Comparison of ENCODE assay signal across 11 mouse cellular contexts in the genomic region with DNA sequence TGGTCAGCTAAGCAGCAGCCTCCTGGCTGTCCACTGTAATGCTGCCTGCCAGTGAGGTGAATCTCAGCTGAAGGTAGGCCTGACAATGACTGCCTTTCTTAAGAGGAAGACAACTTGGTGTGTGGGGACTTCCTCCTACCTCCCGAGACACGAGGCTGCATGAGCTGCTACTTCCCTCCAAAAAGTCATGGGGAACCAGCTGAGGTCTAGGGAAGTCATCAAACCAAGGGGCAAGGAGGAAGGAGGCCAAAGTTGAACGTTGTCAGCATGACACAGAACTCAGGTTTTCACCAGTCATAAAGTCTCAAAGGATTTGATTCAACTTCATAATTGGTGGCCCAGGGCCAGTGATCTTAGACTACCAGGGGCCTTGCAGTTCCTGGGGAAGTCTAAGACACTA. TPM values are rescaled to one million over a fixed set of nuclear protein-coding genes. Genes with fewer than 3 reads are reported as not detected.
A peak's percentile ranks its signal among the peaks of the same experiment; 100 is the strongest.
DNase-seq lines count a peak whose midpoint lies in the region; TF ChIP-seq lines count a peak whose summit lies in the region.
"Had no signal": no experiment of that assay in that cellular context is flagged by ENCODE, and none has a peak within 500 bp of the region (broad histone marks: within the 10 kb centered on the region; RNA-seq: fewer than 3 reads in every experiment).

No protein-coding gene starts in this region.

- H3K27ac ChIP-seq in layer of hippocampus, adult 2 months, result no peak overlapping the region
- H3K27ac ChIP-seq in CH12.LX (ENCODE audit: insufficient read depth, low read depth), result no peak overlapping the region
- no peak overlapping the region; the same call in 1 of the 2 replicates for H3K27ac ChIP-seq in kidney, adult 2 months (ENCODE audit: insufficient read depth, low read depth, low read length)
- H3K27ac ChIP-seq: kidney, embryonic 15.5 days; limb, embryonic 15.5 days; neural tube, embryonic 12.5 days had no signal

- DNase-seq in layer of hippocampus, adult 9-10 months (ENCODE audit: low spot score), result peak; percentile 18
- no peak for DNase-seq in layer of hippocampus, adult 2 months (ENCODE audit: low spot score in 2 of 2)
- DNase-seq in CH12.LX (ENCODE audit: extremely low read depth), result peak; percentile 36
- peak; percentile 40 for DNase-seq in adipocyte (ENCODE audit: low spot score)
- peak; percentile 48 to 72 for DNase-seq in monocyte, adult 2 months (ENCODE audit: low read depth in 1 of 2, low spot score in 2 of 2)
- DNase-seq in kidney, adult 2 months, result no peak
- DNase-seq in urinary bladder, postnatal 25 days (ENCODE audit: low spot score), result no peak
- DNase-seq: retina, postnatal 1 day had no signal

- TF ChIP-seq RAD21 in CH12.LX (IDR thresholded peaks at IDR 0.05; ENCODE audit: low read depth, low read length), result no peak

- peaks cover 5 to 41% of the 10 kb centered on the region in 2 experiments; a peak in 3 of 4 replicates for H3K4me1 ChIP-seq in CH12.LX (ENCODE audit: control insufficient read depth in 1 of 2, insufficient read depth in 2 of 2)
- peaks cover 39% of the 10 kb centered on the region for H3K4me1 ChIP-seq in kidney, adult 2 months (ENCODE audit: control insufficient read depth, insufficient read depth, low read length)
- H3K4me1 ChIP-seq: limb, embryonic 15.5 days; neural tube, embryonic 12.5 days had no signal

- no peak for TF ChIP-seq EP300 in CH12.LX (IDR thresholded peaks at IDR 0.05; ENCODE audit: low read length)

- dilution Hi-C loops in CH12.LX (cut with MboI; ENCODE audit: extremely low pct_ligation_motif_present, extremely low pct_unique_long_range_greater_than_20kb, low sequenced_read_pairs), result no loop called here

- no peak for TF ChIP-seq POLR2A in CH12.LX (IDR thresholded peaks at IDR 0.05; ENCODE audit: low read depth, low read length)
- no peak for TF ChIP-seq POLR2A in kidney, adult 2 months (IDR thresholded peaks at IDR 0.05; ENCODE audit: low read depth, low read length)

- TF ChIP-seq CTCF in layer of hippocampus, adult 2 months (conservative IDR thresholded peaks at IDR 0.05), result no peak
- TF ChIP-seq CTCF in CH12.LX (conservative IDR thresholded peaks at IDR 0.05 in 1 of 2, IDR thresholded peaks at IDR 0.05 in 1 of 2; ENCODE audit: low read depth in 2 of 2, low read length in 2 of 2), result no peak
- TF ChIP-seq CTCF in kidney, adult 2 months (conservative IDR thresholded peaks at IDR 0.05; ENCODE audit: insufficient read depth, insufficient read length, low read depth, low read length), result no peak

- 65% methylated on average over 3 of the region's 3 CpGs for WGBS in kidney, adult 2 months

- in situ Hi-C loops in CH12.LX (cut with MboI; ENCODE audit: low pct_ligation_motif_present, low pct_unique_long_range_greater_than_20kb, low sequenced_read_pairs), result no loop called here

- no peak overlapping the region for H3K4me2 ChIP-seq in CH12.LX (ENCODE audit: insufficient read depth, low read depth, poor library complexity, severe bottlenecking)
- H3K4me2 ChIP-seq: kidney, embryonic 15.5 days; limb, embryonic 15.5 days; neural tube, embryonic 12.5 days had no signal

- H3K4me3 ChIP-seq in layer of hippocampus, adult 2 months, result no peak overlapping the region
- H3K4me3 ChIP-seq in CH12.LX (replicated peaks in 1 of 3; ENCODE audit: low read depth in 2 of 3, low read length in 2 of 3, poor library complexity in 1 of 3), result no peak overlapping the region
- H3K4me3 ChIP-seq in kidney, adult 2 months (ENCODE audit: insufficient read depth, low read depth, low read length), result no peak overlapping the region
- H3K4me3 ChIP-seq: kidney, embryonic 15.5 days; limb, embryonic 15.5 days; neural tube, embryonic 12.5 days had no signal

- H3K36me3 ChIP-seq in CH12.LX (replicated peaks in 1 of 2; ENCODE audit: control insufficient read depth in 1 of 2, insufficient read depth in 1 of 2, low read length in 1 of 2), result peaks cover 0 to 58% of the 10 kb centered on the region in 2 experiments
- H3K36me3 ChIP-seq in kidney, adult 2 months (ENCODE audit: control insufficient read depth, insufficient read depth, low read length), result peaks cover under 1% of the 10 kb centered on the region; the same call in 1 of the 2 replicates
- H3K36me3 ChIP-seq: kidney, embryonic 15.5 days had no signal

- H3K9ac ChIP-seq in CH12.LX (ENCODE audit: insufficient read depth, low read depth), result no peak overlapping the region
- H3K9ac ChIP-seq: kidney, embryonic 15.5 days; limb, embryonic 15.5 days; neural tube, embryonic 12.5 days had no signal

- H3K9me3 ChIP-seq in CH12.LX (replicated peaks; ENCODE audit: low read length), result no peaks in the 10 kb centered on the region
- H3K9me3 ChIP-seq: kidney, embryonic 15.5 days; limb, embryonic 15.5 days; neural tube, embryonic 12.5 days had no signal

- no peaks in the 10 kb centered on the region for H3K79me2 ChIP-seq in CH12.LX (replicated peaks; ENCODE audit: control insufficient read depth, extremely low read depth, insufficient read depth, poor library complexity, severe bottlenecking)

- no peaks in the 10 kb centered on the region for H3K27me3 ChIP-seq in CH12.LX (replicated peaks)
- H3K27me3 ChIP-seq in kidney, adult 2 months (replicated peaks; ENCODE audit: control insufficient read depth, insufficient read depth, low read length), result no peaks in the 10 kb centered on the region
- H3K27me3 ChIP-seq: kidney, embryonic 15.5 days; limb, embryonic 15.5 days; neural tube, embryonic 12.5 days had no signal

TF ChIP-seq in CH12.LX, 34 proteins besides CTCF, POLR2A, EP300 and RAD21:
- TF ChIP-seq USF1 (IDR thresholded peaks at IDR 0.05; ENCODE audit: low read depth, low read length), result no peak
- TF ChIP-seq HCFC1 (IDR thresholded peaks at IDR 0.05; ENCODE audit: low read depth, low read length), result no peak
- no peak for TF ChIP-seq PAX5 (IDR thresholded peaks at IDR 0.05; ENCODE audit: low read length)
- TF ChIP-seq KAT2A (IDR thresholded peaks at IDR 0.05; ENCODE audit: insufficient replicate concordance, low read length), result no peak
- TF ChIP-seq MAFK (IDR thresholded peaks at IDR 0.05; ENCODE audit: insufficient replicate concordance, low read length), result no peak

RNA-seq across cellular contexts. Expression of a gene that starts 11.6 kb away (rescaled TPM):
- 10 to 100 TPM; 16.6 to 20.0 TPM for total RNA-seq in layer of hippocampus, adult 2 months (2021)
- total RNA-seq in CH12.LX (2012; rRNA removed), result 17.7 and 19.3 TPM in 2 replicates
- total RNA-seq in CH12.LX (2014; rRNA removed), result 38.1 and 43.5 TPM in 2 replicates
- polyA plus RNA-seq in CH12.LX (2012; ENCODE audit: insufficient read length, low read depth), result 55.7 and 63.4 TPM in 2 replicates
- 210 and 240 TPM in 2 replicates for polyA plus RNA-seq in kidney, adult 2 months (2012; rRNA removed)

RNA-seq across cellular contexts. Expression of a gene that starts 34.8 kb away (rescaled TPM):
- 1 to 10 TPM; 4.4 to 5.6 TPM for total RNA-seq in layer of hippocampus, adult 2 months (2021)
- total RNA-seq in CH12.LX (2012; rRNA removed) (0.72 and 0.97 TPM in 2 replicates), CH12.LX (2014; rRNA removed) (8.8 and 10.1 TPM in 2 replicates)
- 5.7 and 6.0 TPM in 2 replicates for polyA plus RNA-seq in CH12.LX (2012; ENCODE audit: insufficient read length, low read depth)
- polyA plus RNA-seq in kidney, adult 2 months (2012; rRNA removed), result 3.4 and 4.0 TPM in 2 replicates

RNA-seq across cellular contexts. Expression of a gene that starts 40.7 kb away (rescaled TPM):
- under 1 TPM in 1 of 2 experiments, not detected in 1; 0.25 TPM for total RNA-seq in layer of hippocampus, adult 2 months (2021)
- not detected in 2 replicates for total RNA-seq in CH12.LX (2012; rRNA removed)
- not detected in 2 replicates for total RNA-seq in CH12.LX (2014; rRNA removed)
- not detected in 2 replicates for polyA plus RNA-seq in CH12.LX (2012; ENCODE audit: insufficient read length, low read depth)
- 7.8 and 11.3 TPM in 2 replicates for polyA plus RNA-seq in kidney, adult 2 months (2012; rRNA removed)

Comparison
In these comparisons a context has a peak if more than half of its experiments do, and no peak if none do; other contexts are left out.
1. DNase-seq: peak in layer of hippocampus, adult 9-10 months (single experiment), CH12.LX (single experiment), adipocyte (single experiment) and monocyte, adult 2 months (2 of 2); none in layer of hippocampus, adult 2 months (0 of 2), kidney, adult 2 months (single experiment) and urinary bladder, postnatal 25 days (single experiment).